Mouse (Mus musculus): Measurements from ENCODE around the gene Spaar.
A peak's percentile ranks its signal among the peaks of the same experiment; 100 is the strongest.
"Not testable (repeated sequence)": the region's sequence is repeated elsewhere in the genome, so short reads cannot be mapped to it uniquely, and the experiment has no call there.

Spaar gene

GRCm38 (mm10) chr4:43729126-43729525 is 708 bp upstream of the Spaar start:
- DNase-seq, result no peak

GRCm38 (mm10) chr4:43730750-43731297 is 990 bp downstream of the Spaar start:
- DNase-seq, result no peak

- DNase-seq, result no peak
Measured at GRCm38 (mm10) chr4:43732171-43732570, 2.3 kb downstream of the Spaar start.

- DNase-seq, result no peak
Measured at GRCm38 (mm10) chr4:43733186-43733585, 3.4 kb downstream of the Spaar start.

- DNase-seq, result no peak
Measured at GRCm38 (mm10) chr4:43737144-43737543, 7.3 kb downstream of the Spaar start.

GRCm38 (mm10) chr4:43738989-43739674 is 9.3 kb downstream of the Spaar start:
- no peak for DNase-seq

GRCm38 (mm10) chr4:43741526-43741925 is 11.7 kb downstream of the Spaar start:
- DNase-seq, result no peak

GRCm38 (mm10) chr4:43742637-43743036 is 12.8 kb downstream of the Spaar start:
- no peak for DNase-seq

GRCm38 (mm10) chr4:43743099-43743498 is 13.3 kb downstream of the Spaar start:
- no peak for DNase-seq

- no peak for DNase-seq
Measured at GRCm38 (mm10) chr4:43745187-43745586, 15.4 kb downstream of the Spaar start.

GRCm38 (mm10) chr4:43757213-43757612 is 27.4 kb downstream of the Spaar start:
- no peak for DNase-seq

GRCm38 (mm10) chr4:43759571-43760418 is 30.0 kb downstream of the Spaar start:
- peak; percentile 7 for DNase-seq

- no peak for DNase-seq
Measured at GRCm38 (mm10) chr4:43760460-43760859, 30.6 kb downstream of the Spaar start.

GRCm38 (mm10) chr4:43761336-43761735 is 31.5 kb downstream of the Spaar start:
- no peak for DNase-seq

- no peak for DNase-seq
Measured at GRCm38 (mm10) chr4:43763410-43763809, 33.6 kb downstream of the Spaar start.

- no peak for DNase-seq
Measured at GRCm38 (mm10) chr4:43768341-43768740, 38.5 kb downstream of the Spaar start.

GRCm38 (mm10) chr4:43769374-43769773 is 39.5 kb downstream of the Spaar start:
- DNase-seq, result no peak

- DNase-seq, result no peak
Measured at GRCm38 (mm10) chr4:43770909-43771308, 41.1 kb downstream of the Spaar start, which contains the start of gene Olfr159. Gene Olfr159 (minus strand): TSS chr4:43771009.

GRCm38 (mm10) chr4:43771626-43772025 is 41.8 kb downstream of the Spaar start:
- no peak for DNase-seq

GRCm38 (mm10) chr4:43772304-43772703 is 42.5 kb downstream of the Spaar start:
- no peak for DNase-seq

- no peak for DNase-seq
Measured at GRCm38 (mm10) chr4:43795296-43795695, 65.5 kb downstream of the Spaar start.

- not testable (repeated sequence) for DNase-seq
Measured at GRCm38 (mm10) chr4:43795844-43796243, 66.0 kb downstream of the Spaar start.

GRCm38 (mm10) chr4:43798936-43799335 is 69.1 kb downstream of the Spaar start:
- no peak for DNase-seq
